Mouse (Mus musculus): Measurements from ENCODE around the gene Cutal. TPM values are rescaled to one million over a fixed set of nuclear protein-coding genes. Genes with fewer than 3 reads are reported as not detected.
A peak's percentile ranks its signal among the peaks of the same experiment; 100 is the strongest.

Gene Cutal
- polyA plus RNA-seq, 1 experiment: not detected

DNA sequence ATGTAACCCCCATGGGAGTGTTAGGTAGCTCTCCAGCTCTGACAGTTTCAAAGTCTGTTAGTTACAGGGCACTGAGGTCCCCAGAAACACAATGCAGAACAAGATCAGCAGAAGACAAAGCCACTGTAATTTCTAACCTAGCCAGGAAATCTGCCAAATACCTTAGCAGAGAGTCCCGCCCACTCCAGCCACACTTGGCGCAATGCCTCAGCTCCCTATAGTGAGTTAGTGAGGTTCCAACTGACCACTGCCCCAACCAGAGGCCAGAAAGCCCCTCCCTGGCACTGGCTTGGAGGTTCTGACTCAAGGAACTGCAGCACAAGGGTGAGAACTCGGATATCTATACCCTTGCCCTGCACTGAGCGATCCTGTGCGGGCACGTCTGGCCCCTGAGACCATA, 28.5 kb downstream of the Cutal start:
- Histone ChIP-seq H3K4me1 (ENCODE audit: control insufficient read depth, insufficient read depth, insufficient read length, low read length) (peaks cover 7% of the 10 kb centered on the region), H3K4me3 (ENCODE audit: insufficient read depth, low read depth, low read length) (no peak overlapping the region), H3K27ac (replicated peaks; ENCODE audit: low read depth, low read length) (no peak overlapping the region)

DNA sequence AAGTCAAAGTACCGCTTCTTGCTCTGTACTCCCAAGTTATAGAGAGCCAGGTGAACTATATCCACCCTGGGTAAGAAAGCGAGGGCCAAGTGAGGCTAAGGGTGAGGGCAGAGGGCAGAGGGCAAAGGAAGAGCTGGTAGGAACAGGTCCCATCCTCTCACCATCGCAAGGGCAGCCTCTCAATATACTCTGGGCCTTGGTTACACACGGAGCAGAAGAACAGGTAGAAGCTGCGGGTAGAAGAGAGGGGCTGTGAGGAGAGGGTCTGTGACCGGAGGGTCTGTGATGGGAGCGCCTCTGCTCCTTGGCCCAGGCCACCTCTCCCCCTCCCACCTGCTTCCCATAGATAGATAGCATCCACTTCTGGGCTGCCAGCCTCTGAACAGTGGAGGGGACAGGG, 29.0 kb downstream of the Cutal start:
- H3K27ac ChIP-seq (replicated peaks; ENCODE audit: low read depth, low read length): no peak overlapping the region

DNA sequence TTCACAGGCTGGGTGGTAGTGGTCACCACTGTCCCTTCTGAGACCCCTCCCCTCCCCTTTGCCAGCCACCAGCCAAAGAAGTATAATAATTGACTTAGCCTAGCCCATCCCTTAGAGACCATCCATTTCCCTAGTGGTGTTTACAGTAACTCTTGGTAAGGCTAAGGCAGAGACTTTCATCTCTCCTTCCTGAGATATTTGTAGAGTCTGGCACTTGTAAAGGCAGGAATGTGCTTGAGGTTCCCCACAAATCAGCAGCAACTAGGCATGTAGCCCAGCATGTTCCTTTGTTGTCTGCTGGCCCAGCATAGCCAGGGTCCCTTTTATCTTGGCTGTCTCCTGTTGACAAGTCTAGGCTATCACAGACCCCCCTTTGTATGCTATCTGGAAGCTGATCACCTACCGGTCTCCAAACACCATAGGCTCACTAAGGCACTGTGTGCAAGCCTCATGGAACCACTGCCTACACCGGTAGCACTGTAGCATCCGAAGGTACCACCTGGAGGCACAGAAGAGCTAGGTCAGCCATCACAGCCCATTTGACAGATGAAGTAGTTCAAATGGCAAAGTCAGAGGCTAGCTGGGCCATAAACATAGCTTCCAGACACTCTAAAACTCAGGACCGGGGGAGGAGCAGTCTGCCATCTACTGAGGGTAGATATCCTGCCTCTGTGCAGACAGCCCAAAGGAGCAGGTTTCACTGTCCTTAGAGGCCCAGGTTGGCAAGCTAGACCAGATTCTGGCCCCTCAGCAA, 29.6 kb downstream of the Cutal start:
- Histone ChIP-seq H3K4me3 (ENCODE audit: insufficient read depth, low read depth, low read length) (no peak overlapping the region), H3K27ac (replicated peaks; ENCODE audit: low read depth, low read length) (peak overlapping the region; percentile 16; the same call in 1 of the 2 replicates)

More for the DNA sequence above, 29.0 kb downstream of the Cutal start:
- Histone ChIP-seq H3K4me3 (ENCODE audit: insufficient read depth, low read depth, low read length) (no peak overlapping the region), H3K4me1 (ENCODE audit: control insufficient read depth, insufficient read depth, insufficient read length, low read length) (peaks cover 7% of the 10 kb centered on the region)

DNA sequence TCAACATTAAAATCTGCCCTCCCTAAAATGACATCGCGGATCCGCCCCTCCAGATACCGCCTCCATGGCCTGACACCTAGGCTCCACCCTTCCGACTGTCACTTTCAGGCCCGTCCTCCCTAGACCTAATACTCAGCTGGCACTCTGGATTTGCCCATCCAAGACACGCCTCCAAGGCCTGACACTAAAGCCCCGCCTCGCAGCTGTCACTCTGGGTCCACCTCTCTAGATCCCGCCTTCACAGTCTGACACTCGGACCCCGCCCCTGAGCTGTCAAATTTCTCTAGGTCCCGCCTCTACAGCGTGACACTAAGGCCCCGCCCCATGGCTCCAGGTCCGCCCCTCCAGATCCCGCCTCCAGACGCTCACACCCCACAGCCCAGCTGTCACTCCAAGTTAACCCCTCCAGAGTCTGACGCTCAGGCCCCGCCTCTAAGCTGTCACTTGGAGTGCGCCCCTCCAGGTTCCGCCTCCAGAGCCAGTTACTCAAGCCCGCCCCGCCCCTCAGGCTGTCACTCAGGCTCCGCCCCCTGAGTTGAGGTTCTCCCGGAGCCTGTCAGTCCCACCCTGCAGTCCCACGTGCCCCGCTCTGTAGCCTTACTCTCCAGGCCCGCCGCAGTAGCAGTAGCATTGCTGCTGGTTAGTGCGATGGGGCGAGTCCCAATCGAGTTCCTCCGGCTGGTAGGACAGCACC, 30.8 kb downstream of the Cutal start:
- Histone ChIP-seq H3K4me3 (ENCODE audit: insufficient read depth, low read depth, low read length) (peak overlapping the region; percentile 38), H3K27ac (replicated peaks; ENCODE audit: low read depth, low read length) (peak overlapping the region; percentile 29; the same call in 1 of the 2 replicates), H3K4me1 (ENCODE audit: control insufficient read depth, insufficient read depth, insufficient read length, low read length) (peaks cover 7% of the 10 kb centered on the region)

More for the DNA sequence above, 29.6 kb downstream of the Cutal start:
- peaks cover 7% of the 10 kb centered on the region for H3K4me1 ChIP-seq (ENCODE audit: control insufficient read depth, insufficient read depth, insufficient read length, low read length)

DNA sequence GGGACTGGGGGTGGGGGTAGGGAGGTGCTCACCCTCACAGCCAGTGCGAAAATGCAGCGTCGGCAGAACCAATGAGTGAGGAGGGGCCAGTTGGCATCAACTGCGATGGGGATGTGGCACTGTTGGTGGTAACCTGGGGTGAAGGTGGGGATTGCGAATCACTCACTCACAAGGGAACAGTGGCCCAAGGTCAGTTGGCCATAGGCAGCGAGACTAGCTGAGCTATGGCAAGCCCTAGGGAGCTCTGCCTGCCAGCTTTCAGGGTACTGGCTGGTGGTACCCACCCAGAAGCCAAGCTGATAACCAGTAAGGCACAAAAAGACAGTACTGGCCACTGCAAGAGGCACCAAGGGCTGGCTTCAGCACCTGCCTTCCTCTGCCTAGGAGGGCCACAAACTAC, 32.2 kb downstream of the Cutal start:
- Histone ChIP-seq H3K4me3 (ENCODE audit: insufficient read depth, low read depth, low read length) (no peak overlapping the region), H3K27ac (replicated peaks; ENCODE audit: low read depth, low read length) (no peak overlapping the region)

DNA sequence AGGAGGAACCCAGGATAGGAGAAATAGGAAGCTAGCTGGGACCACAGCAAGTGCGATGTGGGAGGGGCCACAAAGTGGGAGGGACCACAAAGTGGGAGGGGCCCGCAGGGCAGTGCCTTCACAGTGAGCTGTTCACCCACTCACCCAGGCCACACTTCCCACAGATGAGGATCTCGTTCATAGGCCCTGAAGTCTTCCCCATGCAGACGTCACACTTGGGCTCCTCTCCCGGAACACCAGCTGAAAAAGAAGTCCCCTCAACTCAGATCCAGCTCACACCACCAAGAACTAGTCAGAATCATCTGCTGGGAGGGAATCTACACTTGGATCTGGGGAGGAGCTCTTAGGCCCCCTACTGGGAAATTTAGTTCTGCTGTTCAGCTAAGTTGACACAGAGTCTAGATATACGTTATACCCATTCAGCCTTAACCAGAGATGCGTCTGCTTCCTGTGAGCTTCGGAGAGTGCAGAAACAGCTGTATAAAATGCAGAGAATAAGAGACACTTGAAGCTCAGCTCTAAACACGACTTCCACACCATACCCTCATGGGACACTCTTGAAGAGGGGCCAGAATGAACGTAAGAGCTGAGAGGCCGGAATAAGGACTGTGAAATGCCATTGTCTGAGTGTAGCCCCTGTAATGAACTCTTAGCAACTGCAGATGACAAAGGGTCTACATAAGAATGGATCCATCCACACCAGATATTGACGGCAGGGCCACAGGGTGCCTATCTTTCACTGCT, 32.8 kb downstream of the Cutal start:
- peaks cover 3% of the 10 kb centered on the region for H3K4me1 ChIP-seq (ENCODE audit: control insufficient read depth, insufficient read depth, insufficient read length, low read length)
- H3K27ac ChIP-seq (replicated peaks; ENCODE audit: low read depth, low read length): 0 out of 2 replicates have a peak overlapping the region, but pooled peaks have one; percentile 14
- no peak overlapping the region for H3K4me3 ChIP-seq (ENCODE audit: insufficient read depth, low read depth, low read length)

More for the DNA sequence above, 32.2 kb downstream of the Cutal start:
- peaks cover 3% of the 10 kb centered on the region for H3K4me1 ChIP-seq (ENCODE audit: control insufficient read depth, insufficient read depth, insufficient read length, low read length)

DNA sequence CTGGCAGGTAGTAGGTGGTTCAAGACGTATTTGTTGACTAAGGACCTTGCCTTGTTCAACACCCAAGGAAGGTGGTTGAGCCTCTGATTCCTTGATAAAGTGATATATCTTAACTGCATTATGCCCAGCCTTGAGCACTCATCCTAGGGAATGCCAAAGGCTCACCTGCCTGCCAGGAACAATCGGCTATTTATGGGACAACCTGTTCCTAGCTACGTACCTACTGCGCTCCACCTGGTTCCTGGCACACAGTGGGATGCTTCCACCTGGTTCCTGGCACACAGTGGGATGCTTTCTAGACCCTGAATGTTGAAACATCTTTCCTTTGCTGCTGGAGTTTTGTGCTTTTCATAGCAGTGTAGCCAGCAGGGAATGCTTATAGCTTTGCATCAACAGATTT, 35.5 kb downstream of the Cutal start:
- H3K4me1 ChIP-seq (ENCODE audit: control insufficient read depth, insufficient read depth, insufficient read length, low read length): no peaks in the 10 kb centered on the region; the same call in 1 of the 2 replicates

DNA sequence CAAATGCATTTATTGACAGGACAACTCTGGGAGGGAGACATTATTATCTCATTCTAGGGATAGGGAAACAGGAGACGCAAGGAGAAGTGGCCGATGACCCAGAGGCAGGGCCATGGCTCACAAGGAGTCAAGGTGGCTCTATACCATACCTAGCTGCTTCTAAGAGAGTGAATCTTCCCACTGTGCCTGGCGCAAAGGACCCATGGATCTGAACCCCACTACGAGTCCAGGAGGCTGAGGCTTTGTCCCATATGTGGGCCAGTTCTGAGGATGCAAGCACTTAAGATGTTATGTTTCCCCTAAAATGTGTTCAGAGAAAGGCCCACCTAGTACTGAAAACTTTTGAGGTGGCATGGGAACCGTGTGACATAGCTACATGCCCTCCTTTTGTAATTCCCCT, 37.7 kb downstream of the Cutal start:
- Histone ChIP-seq H3K27ac (replicated peaks; ENCODE audit: low read depth, low read length) (no peak overlapping the region), H3K4me3 (ENCODE audit: insufficient read depth, low read depth, low read length) (no peak overlapping the region), H3K4me1 (ENCODE audit: control insufficient read depth, insufficient read depth, insufficient read length, low read length) (no peaks in the 10 kb centered on the region)

More for the DNA sequence above, 35.5 kb downstream of the Cutal start:
- Histone ChIP-seq H3K4me3 (ENCODE audit: insufficient read depth, low read depth, low read length) (no peak overlapping the region), H3K27ac (replicated peaks; ENCODE audit: low read depth, low read length) (no peak overlapping the region)

DNA sequence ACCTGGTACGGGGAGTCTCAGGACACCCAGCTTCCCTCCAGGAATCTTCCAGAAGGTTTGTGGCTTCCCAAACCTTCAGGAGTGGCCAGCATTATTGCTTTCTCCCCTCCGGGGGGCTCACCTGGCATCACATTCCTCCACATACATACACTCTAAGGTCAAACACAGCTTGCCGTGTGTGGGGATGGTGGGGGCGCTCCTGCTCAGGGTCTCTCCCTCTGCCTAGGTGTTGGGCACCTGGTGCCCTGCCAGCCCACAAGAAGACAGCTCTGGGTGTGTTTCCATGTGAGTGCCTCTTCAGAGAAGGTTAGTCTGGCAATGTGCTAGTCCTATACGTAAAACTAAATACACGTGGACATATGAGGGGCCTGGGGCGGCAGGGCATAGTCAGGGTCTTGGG, 38.4 kb downstream of the Cutal start:
- Histone ChIP-seq H3K4me1 (ENCODE audit: control insufficient read depth, insufficient read depth, insufficient read length, low read length) (no peaks in the 10 kb centered on the region), H3K27ac (replicated peaks; ENCODE audit: low read depth, low read length) (no peak overlapping the region), H3K4me3 (ENCODE audit: insufficient read depth, low read depth, low read length) (0 out of 2 replicates have a peak overlapping the region, but pooled peaks have one; percentile 73)

DNA sequence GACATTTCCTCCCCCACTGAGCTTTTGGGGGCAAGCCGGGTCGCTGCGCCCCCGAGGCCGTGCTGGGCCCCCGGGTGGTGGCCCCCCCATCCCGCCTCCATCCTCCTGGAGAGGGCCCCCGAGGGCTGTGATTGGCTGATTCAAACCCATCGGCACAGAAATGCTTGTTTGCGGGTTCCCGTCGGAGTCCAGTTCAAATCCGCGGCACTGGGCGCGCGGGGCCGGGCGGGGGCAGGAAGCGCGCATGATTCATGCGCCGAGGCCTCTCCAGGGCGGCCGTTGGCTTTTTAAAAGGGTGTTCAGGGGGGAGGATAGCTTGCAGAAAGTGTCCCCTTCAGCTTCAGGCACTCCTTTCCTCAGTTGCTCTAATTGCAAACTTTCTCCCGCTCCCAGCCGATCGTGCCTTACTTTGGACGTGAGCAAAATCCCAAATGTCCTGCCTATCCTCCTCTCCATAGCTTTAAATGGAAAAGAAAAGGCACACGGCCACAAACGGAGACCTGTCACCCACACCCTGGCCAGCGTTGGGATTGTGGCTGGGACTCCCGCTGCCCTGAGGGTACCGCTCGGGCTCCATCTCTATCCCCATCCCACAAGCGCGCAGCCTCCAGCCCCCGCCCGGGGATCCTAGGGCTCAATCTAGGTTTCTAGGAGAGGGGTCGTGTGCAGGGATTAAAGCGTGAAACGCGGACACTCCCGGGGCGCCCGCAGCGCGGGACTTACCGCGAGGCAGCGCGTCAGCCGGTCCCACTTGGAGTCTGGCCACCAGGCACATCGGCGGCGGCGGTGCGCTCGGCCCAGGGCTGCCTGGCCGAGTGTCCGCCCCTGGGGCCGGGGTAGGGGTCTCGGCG, 39.2 kb downstream of the Cutal start, which contains the start of gene Phf19:
Phf19 (minus strand) TSS at position 809 of the 851 bp plus-strand sequence.
- Histone ChIP-seq H3K27ac (replicated peaks; ENCODE audit: low read depth, low read length) (no peak within 1 kb of the TSS), H3K4me1 (ENCODE audit: control insufficient read depth, insufficient read depth, insufficient read length, low read length) (no peaks in the 10 kb centered on the region), H3K4me3 (ENCODE audit: insufficient read depth, low read depth, low read length) (peak within 1 kb of the TSS; percentile 73)

DNA sequence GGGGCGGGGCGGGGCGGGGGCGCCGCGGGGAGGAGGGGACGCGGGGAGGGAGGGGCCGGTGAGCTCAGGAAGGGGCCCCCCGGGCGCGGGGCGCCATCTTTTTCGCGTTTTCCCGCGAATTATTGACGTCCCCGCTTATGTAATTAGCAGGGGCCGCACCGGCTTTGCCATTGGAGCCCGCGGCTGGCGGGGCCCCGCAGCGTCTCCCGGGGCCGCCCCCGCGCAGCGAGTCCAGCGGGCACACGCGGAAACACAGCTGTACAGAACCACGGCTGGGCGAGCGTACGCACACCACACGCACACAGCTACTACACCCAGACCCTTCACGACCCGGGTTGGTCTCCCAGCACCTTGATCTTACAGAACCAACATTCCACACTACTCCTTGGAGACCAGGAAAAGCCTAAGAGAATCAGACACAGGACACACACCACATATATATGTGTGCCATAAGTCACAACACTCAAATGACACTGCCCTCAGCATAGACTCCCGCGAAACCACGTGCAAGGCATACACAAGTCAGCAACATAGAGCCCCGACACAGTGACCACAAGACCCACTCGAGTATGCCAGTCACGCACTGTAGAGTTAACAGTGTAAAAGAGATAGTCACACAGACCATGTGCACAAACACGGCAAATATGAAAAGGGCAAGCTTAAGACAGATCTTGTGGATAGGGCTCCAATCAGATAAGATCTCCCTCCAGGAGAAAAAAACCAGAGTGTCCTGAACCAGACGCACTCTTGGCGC, 40.0 kb downstream of the Cutal start:
- H3K4me3 ChIP-seq (ENCODE audit: insufficient read depth, low read depth, low read length): peak overlapping the region; percentile 54
- H3K27ac ChIP-seq (replicated peaks; ENCODE audit: low read depth, low read length): no peak overlapping the region
- H3K4me1 ChIP-seq (ENCODE audit: control insufficient read depth, insufficient read depth, insufficient read length, low read length): no peaks in the 10 kb centered on the region

DNA sequence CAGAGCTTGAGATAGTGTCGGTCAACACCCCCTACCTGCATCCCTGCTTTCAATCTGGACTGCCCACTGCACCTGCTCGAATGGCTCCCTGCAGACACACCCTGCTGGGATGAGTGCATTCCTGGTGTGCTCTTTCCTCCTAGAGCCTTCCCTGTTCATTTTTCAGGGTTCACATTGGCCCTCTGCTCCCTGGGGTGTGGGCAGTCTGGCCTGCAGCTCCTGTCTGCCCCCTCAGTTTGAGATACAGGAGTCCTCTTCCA, 40.6 kb downstream of the Cutal start:
- H3K4me1 ChIP-seq (ENCODE audit: control insufficient read depth, insufficient read depth, insufficient read length, low read length): no peaks in the 10 kb centered on the region
- 0 out of 2 replicates have a peak overlapping the region, but pooled peaks have one; percentile 54 for H3K4me3 ChIP-seq (ENCODE audit: insufficient read depth, low read depth, low read length)
- no peak overlapping the region for H3K27ac ChIP-seq (replicated peaks; ENCODE audit: low read depth, low read length)

DNA sequence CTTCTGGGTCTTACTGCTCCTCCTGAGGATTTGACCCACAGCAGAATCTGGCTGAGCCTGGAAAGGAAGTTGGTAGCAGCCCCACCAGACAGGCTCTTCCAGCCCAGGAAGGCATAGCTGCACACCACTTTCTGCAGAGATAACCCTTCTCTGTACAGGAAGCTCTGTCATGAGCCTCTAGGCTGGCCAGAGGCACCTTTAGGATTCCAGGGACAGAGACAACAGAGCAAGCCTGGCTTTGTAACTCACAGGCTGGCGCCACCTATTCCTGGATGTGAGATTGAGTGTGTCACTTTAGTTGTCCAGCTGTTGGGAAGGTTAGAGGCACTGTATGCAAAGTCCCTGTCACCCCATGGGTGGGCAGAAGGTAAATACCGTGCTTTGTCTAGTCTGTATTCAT, 40.9 kb downstream of the Cutal start:
- H3K4me1 ChIP-seq (ENCODE audit: control insufficient read depth, insufficient read depth, insufficient read length, low read length): no peaks in the 10 kb centered on the region
- H3K27ac ChIP-seq (replicated peaks; ENCODE audit: low read depth, low read length): no peak overlapping the region
- 0 out of 2 replicates have a peak overlapping the region, but pooled peaks have one; percentile 54 for H3K4me3 ChIP-seq (ENCODE audit: insufficient read depth, low read depth, low read length)

DNA sequence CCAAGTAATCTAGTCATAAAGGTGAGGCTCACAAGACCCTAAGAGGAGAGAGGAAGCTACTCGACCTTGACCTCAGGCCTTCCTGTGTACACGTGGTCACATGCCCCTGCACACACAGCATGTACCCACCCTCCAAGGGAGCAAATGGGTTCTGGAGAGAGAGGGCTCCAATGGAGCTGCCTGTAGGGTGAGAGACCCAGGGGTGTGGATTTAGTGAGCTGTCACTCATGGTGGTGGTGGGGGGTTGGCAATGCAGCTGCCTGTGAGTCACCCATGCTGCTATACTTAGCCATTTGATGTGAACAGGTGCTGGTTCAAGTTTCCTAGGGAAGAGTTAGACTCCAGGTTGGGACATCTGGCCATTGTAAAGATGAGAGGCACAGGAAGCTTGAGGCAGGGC, 45.9 kb downstream of the Cutal start:
- no peak overlapping the region for H3K27ac ChIP-seq (replicated peaks; ENCODE audit: low read depth, low read length)
- no peaks in the 10 kb centered on the region for H3K4me1 ChIP-seq (ENCODE audit: control insufficient read depth, insufficient read depth, insufficient read length, low read length)
- H3K4me3 ChIP-seq (ENCODE audit: insufficient read depth, low read depth, low read length): no peak overlapping the region

Data from brown adipose tissue, adult 24 weeks (tissue).